Mouse (Mus musculus) forebrain, embryonic 12.5 days (tissue): ENCODE results near the gene Vmn1r205. TPM values are rescaled to one million over a fixed set of nuclear protein-coding genes. Genes with fewer than 3 reads are reported as not detected.
"Not testable (repeated sequence)": the region's sequence is repeated elsewhere in the genome, so short reads cannot be mapped to it uniquely, and the experiment has no call there.

Source experiments
- ATAC-seq: fragments of 200-750 bp; cut with Nextera tagmentation; 2 replicates; pipeline ENCODE4 v1.8.0; 2017; ENCODE audit warnings: moderate TSS enrichment; ENCODE audit not compliant: low FRiP score
- H3K27ac ChIP-seq: fragments of 300-500 bp; sonication (generic); 2 replicates; pipeline ENCODE4 v1.5.1; 2016; ENCODE audit warnings: mild to moderate bottlenecking
- H3K27me3 ChIP-seq: fragments of 300-500 bp; sonication (generic); 2 replicates; pipeline ENCODE4 v1.6.1; 2016; ENCODE audit warnings: mild to moderate bottlenecking
- H3K36me3 ChIP-seq: fragments of 300-500 bp; sonication (generic); replicated peaks from 2 replicates; pipeline ENCODE4 v1.6.1; 2016; ENCODE audit warnings: mild to moderate bottlenecking
- H3K4me1 ChIP-seq: fragments of 300-500 bp; sonication (generic); 2 replicates; pipeline ENCODE4 v1.6.1; 2016
- H3K4me2 ChIP-seq: fragments of 300-500 bp; sonication (generic); 2 replicates; pipeline ENCODE4 v1.6.1; 2016; ENCODE audit warnings: mild to moderate bottlenecking, moderate library complexity
- H3K4me3 ChIP-seq: fragments of 300-500 bp; sonication (generic); replicated peaks from 2 replicates; pipeline ENCODE4 v1.5.1; 2016; ENCODE audit warnings: mild to moderate bottlenecking
- H3K9ac ChIP-seq: fragments of 300-500 bp; sonication (generic); 2 replicates; pipeline ENCODE4 v1.6.1; 2016; ENCODE audit warnings: mild to moderate bottlenecking
- H3K9me3 ChIP-seq: fragments of 300-500 bp; sonication (generic); 2 replicates; pipeline ENCODE4 v1.6.1; 2016
- WGBS: fragments of 180-500 bp; shearing (Covaris S2); methylation state at CpG from one replicate; pipeline ENCODE4 v1.1.7; 2016; 5-methylcytosine and 5-hydroxymethylcytosine counted together
- polyA plus RNA-seq: library from polyadenylated mRNA; unstranded; fragments of >200 nt; fragmentation: Nextera tagmentation; extraction: Ambion mirVana; gene quantifications from 2 replicates; pipeline ENCODE4 v1.2.1, GENCODE M21; 2016

Vmn1r205 gene
- not detected in 2 replicates for polyA plus RNA-seq

DNA sequence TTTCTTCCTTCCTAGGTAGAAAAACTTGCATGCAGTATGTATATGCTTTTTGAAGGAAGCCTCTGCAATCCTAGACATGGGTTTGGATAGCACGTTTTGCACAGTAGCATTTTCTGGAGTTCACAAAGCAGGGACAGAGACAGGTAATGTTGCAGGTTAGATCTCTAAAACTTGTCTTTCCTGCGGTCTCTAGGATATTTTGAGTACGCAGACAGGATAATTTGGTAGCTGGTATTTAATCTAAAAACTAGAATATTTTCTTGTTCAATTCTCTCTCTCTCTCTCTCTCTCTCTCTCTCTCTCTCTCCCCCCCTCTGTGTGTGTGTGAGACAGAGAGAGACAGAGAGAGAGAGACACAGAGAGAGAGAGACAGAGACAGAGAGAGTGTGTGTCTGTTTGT, at the start of gene Vmn1r205:
Vmn1r205 (minus strand) TSS at position 101 of the 400 bp plus-strand sequence.
- Histone ChIP-seq H3K27me3 (no peaks in the 10 kb centered on the region), H3K36me3 (no peaks in the 10 kb centered on the region), H3K9me3 (no peaks in the 10 kb centered on the region), H3K4me2 (no peak within 1 kb of the TSS), H3K4me3 (no peak within 1 kb of the TSS), H3K4me1 (no peaks in the 10 kb centered on the region), H3K27ac (no peak within 1 kb of the TSS), H3K9ac (no peak within 1 kb of the TSS)
- ATAC-seq: no peak
- WGBS: 88% methylated on average over 3 of the region's 3 CpGs

DNA sequence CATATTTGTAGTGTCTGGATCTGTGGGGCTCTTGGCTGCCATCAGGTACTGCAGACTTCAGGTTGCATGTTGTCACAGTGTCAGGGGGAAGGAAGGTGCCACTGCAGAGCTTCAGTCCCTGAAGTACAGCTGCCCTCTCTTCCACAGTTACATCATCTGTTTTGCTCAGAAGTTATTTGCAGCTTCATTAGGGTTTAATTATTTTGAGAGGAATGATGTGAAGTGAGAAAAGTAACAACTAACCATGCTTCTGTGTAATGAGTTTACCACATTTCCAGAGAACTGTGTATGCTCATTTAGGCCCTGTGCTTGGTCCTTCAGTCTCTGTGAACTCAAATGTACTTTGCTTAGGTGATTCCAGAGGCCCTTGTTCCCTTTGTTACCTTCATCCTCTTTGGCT, 31.4 kb upstream of the Vmn1r205 start, which contains the start of gene Vmn1r206:
Vmn1r206 (minus strand) TSS at position 101 of the 400 bp plus-strand sequence.
- not testable (repeated sequence) for H3K4me3 ChIP-seq, H3K9ac ChIP-seq, H3K27me3 ChIP-seq, H3K4me2 ChIP-seq, H3K27ac ChIP-seq, H3K9me3 ChIP-seq, H3K4me1 ChIP-seq, ATAC-seq, H3K36me3 ChIP-seq

DNA sequence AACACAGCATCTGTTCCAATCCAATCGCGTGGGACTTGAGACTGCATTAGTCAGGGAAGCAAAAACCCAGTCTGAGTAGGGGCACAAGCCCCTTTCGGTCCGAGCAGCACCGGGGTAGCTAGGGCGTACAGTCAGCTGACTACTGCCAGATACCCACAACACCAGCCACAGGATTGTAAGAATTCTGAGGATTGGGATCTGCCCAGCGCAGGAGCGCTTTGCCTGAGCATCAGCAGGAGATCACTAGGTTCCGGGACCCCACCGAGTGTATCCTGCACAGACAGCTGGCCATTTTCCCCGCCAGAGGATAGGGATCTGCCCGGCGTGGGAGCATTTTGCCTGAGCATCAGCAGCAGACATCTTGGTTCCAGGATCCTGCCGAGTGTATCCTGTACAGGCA, 9.5 kb downstream of the Vmn1r205 start:
- not testable (repeated sequence) for H3K4me1 ChIP-seq, H3K4me3 ChIP-seq, ATAC-seq, H3K27me3 ChIP-seq, H3K36me3 ChIP-seq, H3K4me2 ChIP-seq, H3K27ac ChIP-seq, H3K9ac ChIP-seq, H3K9me3 ChIP-seq
- WGBS: 80% methylated on average over 14 of the region's 14 CpGs

DNA sequence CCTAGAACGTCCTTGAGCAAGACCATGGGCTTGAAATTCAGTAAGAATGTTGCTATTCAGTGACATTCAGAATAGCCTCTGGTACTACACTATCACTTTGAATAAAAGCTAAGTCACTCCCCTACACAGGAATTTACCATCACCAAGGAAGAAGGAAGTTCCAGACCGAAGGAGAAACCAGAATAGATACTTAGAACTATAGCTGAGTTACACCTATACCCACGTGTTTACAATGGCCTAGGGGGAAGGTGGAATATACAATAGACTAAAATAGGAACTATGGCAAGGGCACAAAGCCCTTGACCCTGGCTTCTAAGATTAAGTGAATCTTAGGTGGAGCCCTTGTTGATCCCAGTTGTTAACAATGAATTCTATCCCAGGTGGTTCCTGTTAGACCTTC, 17.9 kb downstream of the Vmn1r205 start:
- H3K9ac ChIP-seq, H3K4me3 ChIP-seq, H3K27ac ChIP-seq, H3K27me3 ChIP-seq, ATAC-seq, H3K4me1 ChIP-seq, H3K4me2 ChIP-seq, H3K36me3 ChIP-seq, H3K9me3 ChIP-seq: not testable (repeated sequence)
- WGBS: 81% methylated on average over 3 of the region's 3 CpGs

DNA sequence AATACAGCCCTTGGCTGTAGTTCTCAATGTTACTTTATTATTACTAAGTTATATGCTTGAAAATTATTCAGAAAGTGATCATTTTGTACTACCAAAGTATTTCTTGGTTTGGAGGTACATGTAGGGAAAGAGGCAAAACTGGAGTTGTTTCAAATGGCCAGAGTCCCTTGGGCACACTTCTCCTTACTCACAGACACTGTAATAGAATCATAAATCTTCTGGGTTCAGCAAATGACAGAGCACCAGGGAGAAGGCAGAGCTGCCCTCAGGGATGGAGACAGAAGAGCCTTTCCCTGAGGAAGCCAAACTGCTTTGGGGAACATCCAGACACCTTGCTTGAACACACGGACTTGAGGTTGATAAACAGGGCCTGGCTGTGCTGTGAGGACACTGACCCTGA, 39.9 kb downstream of the Vmn1r205 start, which contains the start of gene Vmn1r204:
Vmn1r204 (plus strand) TSS at position 301 of the 400 bp plus-strand sequence.
- not testable (repeated sequence) for H3K36me3 ChIP-seq, H3K9me3 ChIP-seq, H3K27me3 ChIP-seq, H3K9ac ChIP-seq, ATAC-seq, H3K27ac ChIP-seq, H3K4me1 ChIP-seq, H3K4me3 ChIP-seq, H3K4me2 ChIP-seq
- 63% methylated on average over 1 of the region's 1 CpGs for WGBS

Other genes with a start within 250 kb of the Vmn1r205 start
- not detected in 2 replicates for gene Vmn1r198, start 242.6 kb downstream of the Vmn1r205 start, polyA plus RNA-seq
- not detected in 2 replicates for gene Vmn1r199, start 213.2 kb downstream of the Vmn1r205 start, polyA plus RNA-seq
- not detected in 2 replicates for gene Vmn1r200, start 202.6 kb downstream of the Vmn1r205 start, polyA plus RNA-seq
- gene Vmn1r201, start 121.1 kb downstream of the Vmn1r205 start, polyA plus RNA-seq: not detected in 2 replicates
- gene Vmn1r202, start 87.6 kb downstream of the Vmn1r205 start, polyA plus RNA-seq: not detected in 2 replicates
- not detected in 2 replicates for gene Vmn1r203, start 74.9 kb downstream of the Vmn1r205 start, polyA plus RNA-seq
- gene Vmn1r204, start 39.8 kb downstream of the Vmn1r205 start, polyA plus RNA-seq: not detected in 2 replicates
- gene Vmn1r206, start 31.3 kb upstream of the Vmn1r205 start, polyA plus RNA-seq: not detected in 2 replicates
- gene Vmn1r207-ps, start 136.6 kb upstream of the Vmn1r205 start, polyA plus RNA-seq: not detected in 2 replicates
- gene Vmn1r208, start 184.4 kb upstream of the Vmn1r205 start, polyA plus RNA-seq: not detected in 2 replicates
- not detected in 2 replicates for gene Vmn1r209, start 216.7 kb upstream of the Vmn1r205 start, polyA plus RNA-seq
- gene Vmn1r210, start 238.3 kb upstream of the Vmn1r205 start, polyA plus RNA-seq: not detected in 2 replicates